Mouse (Mus musculus): ENCODE measurements around the gene Itga11. TPM values are rescaled to one million over a fixed set of nuclear protein-coding genes. Genes with fewer than 3 reads are reported as not detected.

Itga11 gene
- total and polyA plus RNA-seq, 2 experiments, result 0.09 TPM

GRCm38 (mm10) chr9:62810095-62810494, 132.5 kb downstream of the Itga11 start:
- no peaks in the 10 kb centered on the region for H3K36me3 ChIP-seq (ENCODE audit: control insufficient read depth, insufficient read depth, low read length)
- H3K27me3 ChIP-seq (ENCODE audit: control insufficient read depth, insufficient read depth, low read length), result no peaks in the 10 kb centered on the region
- H3K79me2 ChIP-seq (ENCODE audit: control insufficient read depth, insufficient read depth, low read length), result peaks cover 24% of the 10 kb centered on the region
- WGBS, result 17% methylated on average over 8 of the region's 8 CpGs
- no peak for DNase-seq (ENCODE audit: extremely low read depth, low read depth, low spot score)
- H3K4me3 ChIP-seq (ENCODE audit: insufficient read depth, low read depth, low read length), result peak overlapping the region; percentile 83; the same call in 1 of the 2 replicates
- H3K9ac ChIP-seq (ENCODE audit: low read depth, low read length), result no peak overlapping the region
- H3K27ac ChIP-seq (replicated peaks; ENCODE audit: insufficient read depth, low read depth, low read length), result no peak overlapping the region
- no peak for TF ChIP-seq POLR2A (IDR thresholded peaks at IDR 0.05; ENCODE audit: extremely low read depth, insufficient read depth, low read length)
- TF ChIP-seq CTCF (IDR thresholded peaks at IDR 0.05; ENCODE audit: low read depth, low read length), result no peak
- H3K4me1 ChIP-seq (ENCODE audit: control insufficient read depth, insufficient read depth, low read length), result peaks cover 6% of the 10 kb centered on the region

- under 1% methylated on average over 58 of the region's 58 CpGs for WGBS
- DNase-seq (ENCODE audit: extremely low read depth, low read depth, low spot score), result peak; percentile 36
- H3K4me1 ChIP-seq (ENCODE audit: control insufficient read depth, insufficient read depth, low read length), result peaks cover 6% of the 10 kb centered on the region
- TF ChIP-seq CTCF (IDR thresholded peaks at IDR 0.05; ENCODE audit: low read depth, low read length), result peak; percentile 1; the same call in 1 of the 2 replicates
- TF ChIP-seq POLR2A (IDR thresholded peaks at IDR 0.05; ENCODE audit: extremely low read depth, insufficient read depth, low read length), result no peak
- H3K79me2 ChIP-seq (ENCODE audit: control insufficient read depth, insufficient read depth, low read length), result peaks cover 24% of the 10 kb centered on the region
- no peak overlapping the region; the same call in none of the 2 replicates for H3K27ac ChIP-seq (replicated peaks; ENCODE audit: insufficient read depth, low read depth, low read length)
- H3K27me3 ChIP-seq (ENCODE audit: control insufficient read depth, insufficient read depth, low read length), result no peaks in the 10 kb centered on the region
- peak overlapping the region; percentile 83 for H3K4me3 ChIP-seq (ENCODE audit: insufficient read depth, low read depth, low read length)
- peak overlapping the region; percentile 76 for H3K9ac ChIP-seq (ENCODE audit: low read depth, low read length)
- H3K36me3 ChIP-seq (ENCODE audit: control insufficient read depth, insufficient read depth, low read length), result no peaks in the 10 kb centered on the region
Observed at GRCm38 (mm10) chr9:62810543-62811515, 133.2 kb downstream of the Itga11 start.

- Histone ChIP-seq H3K27me3 (ENCODE audit: control insufficient read depth, insufficient read depth, low read length) (no peaks in the 10 kb centered on the region), H3K27ac (replicated peaks; ENCODE audit: insufficient read depth, low read depth, low read length) (peak within 1 kb of the TSS; percentile 67), H3K4me1 (ENCODE audit: control insufficient read depth, insufficient read depth, low read length) (peaks cover 6% of the 10 kb centered on the region), H3K36me3 (ENCODE audit: control insufficient read depth, insufficient read depth, low read length) (no peaks in the 10 kb centered on the region), H3K4me3 (ENCODE audit: insufficient read depth, low read depth, low read length) (peak within 1 kb of the TSS; percentile 83), H3K9ac (ENCODE audit: low read depth, low read length) (peak within 1 kb of the TSS; percentile 76), H3K79me2 (ENCODE audit: control insufficient read depth, insufficient read depth, low read length) (peaks cover 24% of the 10 kb centered on the region)
- WGBS, result under 1% methylated on average over 63 of the region's 68 CpGs
- DNase-seq (ENCODE audit: extremely low read depth, low read depth, low spot score), result peak; percentile 87
- TF ChIP-seq POLR2A (IDR thresholded peaks at IDR 0.05; ENCODE audit: extremely low read depth, insufficient read depth, low read length) (peak; percentile 67; the same call in 1 of the 2 replicates), CTCF (IDR thresholded peaks at IDR 0.05; ENCODE audit: low read depth, low read length) (no peak)
Observed at GRCm38 (mm10) chr9:62811516-62812121, 134.0 kb downstream of the Itga11 start, which contains the start of gene Fem1b. Fem1b (minus strand) TSS chr9:62811934.

- H3K27ac ChIP-seq (replicated peaks; ENCODE audit: insufficient read depth, low read depth, low read length), result peak overlapping the region; percentile 52
- H3K4me3 ChIP-seq (ENCODE audit: insufficient read depth, low read depth, low read length), result peak overlapping the region; percentile 83
- H3K9ac ChIP-seq (ENCODE audit: low read depth, low read length), result peak overlapping the region; percentile 66
- TF ChIP-seq CTCF (IDR thresholded peaks at IDR 0.05; ENCODE audit: low read depth, low read length) (no peak), POLR2A (IDR thresholded peaks at IDR 0.05; ENCODE audit: extremely low read depth, insufficient read depth, low read length) (no peak)
- WGBS, result 35% methylated on average over 14 of the region's 14 CpGs
- H3K36me3 ChIP-seq (ENCODE audit: control insufficient read depth, insufficient read depth, low read length), result no peaks in the 10 kb centered on the region
- DNase-seq (ENCODE audit: extremely low read depth, low read depth, low spot score), result no peak
- peaks cover 24% of the 10 kb centered on the region for H3K79me2 ChIP-seq (ENCODE audit: control insufficient read depth, insufficient read depth, low read length)
- peaks cover 6% of the 10 kb centered on the region for H3K4me1 ChIP-seq (ENCODE audit: control insufficient read depth, insufficient read depth, low read length)
- H3K27me3 ChIP-seq (ENCODE audit: control insufficient read depth, insufficient read depth, low read length), result no peaks in the 10 kb centered on the region
Observed at GRCm38 (mm10) chr9:62812216-62813049, 134.8 kb downstream of the Itga11 start.

GRCm38 (mm10) chr9:62814751-62815150, 137.1 kb downstream of the Itga11 start:
- TF ChIP-seq POLR2A (IDR thresholded peaks at IDR 0.05; ENCODE audit: extremely low read depth, insufficient read depth, low read length), result no peak
- no peak for TF ChIP-seq CTCF (IDR thresholded peaks at IDR 0.05; ENCODE audit: low read depth, low read length)
- Histone ChIP-seq H3K9ac (ENCODE audit: low read depth, low read length) (no peak overlapping the region), H3K27ac (replicated peaks; ENCODE audit: insufficient read depth, low read depth, low read length) (no peak overlapping the region), H3K4me1 (ENCODE audit: control insufficient read depth, insufficient read depth, low read length) (peaks cover 8% of the 10 kb centered on the region), H3K79me2 (ENCODE audit: control insufficient read depth, insufficient read depth, low read length) (peaks cover 11% of the 10 kb centered on the region), H3K4me3 (ENCODE audit: insufficient read depth, low read depth, low read length) (no peak overlapping the region), H3K27me3 (ENCODE audit: control insufficient read depth, insufficient read depth, low read length) (no peaks in the 10 kb centered on the region), H3K36me3 (ENCODE audit: control insufficient read depth, insufficient read depth, low read length) (no peaks in the 10 kb centered on the region)
- WGBS, result 30% methylated on average over 2 of the region's 2 CpGs
- DNase-seq (ENCODE audit: extremely low read depth, low read depth, low spot score), result peak; percentile 58

All from liver, adult 2 months (tissue).